Mouse (Mus musculus): ENCODE measurements around the gene 4930503B20Rik.

GRCm38 (mm10) chr3:146651217-146651616 lies at the start of gene 4930503B20Rik:
- TF ChIP-seq CTCF (IDR thresholded peaks at IDR 0.05; ENCODE audit: extremely low read depth, insufficient read depth, insufficient read length, insufficient replicate concordance) (no peak), POLR2A (IDR thresholded peaks at IDR 0.05; ENCODE audit: low read depth, low read length) (no peak)

All from spleen, adult 2 months (tissue).